Mouse (Mus musculus): ENCODE data around the gene Zfp963.

GRCm38 (mm10) chr8:69777111-69777510 is 27.3 kb upstream of the Zfp963 start:
- no peak for TF ChIP-seq CTCF (IDR thresholded peaks at IDR 0.05; ENCODE audit: borderline replicate concordance, control insufficient read depth, extremely low read depth, insufficient read depth, low read length, poor library complexity)
- no peak for TF ChIP-seq POLR2A (IDR thresholded peaks at IDR 0.05; ENCODE audit: control insufficient read depth, extremely low read depth, insufficient read depth, low read length, poor library complexity)
